Mouse (Mus musculus): ENCODE results near the gene Kif3b. TPM values are rescaled to one million over a fixed set of nuclear protein-coding genes. Genes with fewer than 3 reads are reported as not detected.

The Kif3b gene
- 1 to 10 TPM in 1 of 2 experiments, under 1 TPM in 1; 0.70 to 9.4 TPM for polyA plus RNA-seq (2012; fragmentation: generic; extraction: Trizol)

DNA sequence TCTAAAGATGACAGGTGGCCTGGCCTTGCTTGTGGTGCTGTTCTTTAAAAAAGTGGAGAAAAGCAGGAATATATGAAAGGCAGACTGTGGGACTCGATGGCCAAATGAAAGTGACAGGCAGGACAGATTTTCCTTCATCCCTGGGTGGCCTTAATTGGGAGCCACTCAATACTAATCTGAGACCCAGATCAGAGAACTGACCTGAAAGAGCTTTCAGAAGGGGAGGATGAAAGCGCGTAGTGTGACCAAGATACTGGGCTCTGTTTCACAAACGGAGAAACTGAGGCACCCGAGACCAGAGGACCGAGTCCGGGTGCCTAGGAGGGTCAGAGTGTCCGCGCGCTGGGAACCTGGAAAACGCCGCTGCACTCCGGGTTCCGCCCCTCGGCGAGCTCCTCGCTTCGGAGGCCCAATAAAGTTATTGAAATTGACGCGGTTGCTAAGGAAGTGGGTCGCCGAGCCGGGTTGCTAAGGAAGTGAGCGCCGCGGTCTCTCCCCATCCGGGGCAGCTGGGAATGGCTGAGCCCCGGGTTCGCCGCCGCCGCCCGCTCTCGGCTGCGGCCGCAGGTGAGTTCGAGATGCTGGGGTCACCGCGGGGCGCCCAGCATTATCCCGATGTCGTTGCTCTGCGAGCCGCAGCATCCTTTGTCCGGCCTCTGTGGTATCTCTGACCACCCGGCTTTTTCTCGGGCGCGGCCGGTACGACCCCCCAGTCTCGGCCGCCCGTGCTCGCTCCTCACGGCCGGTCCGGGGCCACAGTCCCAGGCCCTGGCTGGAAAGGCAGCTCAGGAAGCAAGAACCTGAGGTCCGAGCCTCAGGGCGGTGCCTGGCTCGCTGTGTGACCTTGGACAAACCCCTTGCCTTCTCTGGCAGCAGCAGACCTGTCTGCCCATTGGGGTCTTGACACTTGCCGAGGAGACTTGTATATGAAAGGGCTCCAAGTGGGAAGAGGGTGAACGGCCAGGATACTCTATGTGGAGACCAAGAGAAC lies at the start of gene Kif3b:
Gene Kif3b, plus strand, starts transcription at position 476 of the 991 bp plus-strand sequence.

DNA sequence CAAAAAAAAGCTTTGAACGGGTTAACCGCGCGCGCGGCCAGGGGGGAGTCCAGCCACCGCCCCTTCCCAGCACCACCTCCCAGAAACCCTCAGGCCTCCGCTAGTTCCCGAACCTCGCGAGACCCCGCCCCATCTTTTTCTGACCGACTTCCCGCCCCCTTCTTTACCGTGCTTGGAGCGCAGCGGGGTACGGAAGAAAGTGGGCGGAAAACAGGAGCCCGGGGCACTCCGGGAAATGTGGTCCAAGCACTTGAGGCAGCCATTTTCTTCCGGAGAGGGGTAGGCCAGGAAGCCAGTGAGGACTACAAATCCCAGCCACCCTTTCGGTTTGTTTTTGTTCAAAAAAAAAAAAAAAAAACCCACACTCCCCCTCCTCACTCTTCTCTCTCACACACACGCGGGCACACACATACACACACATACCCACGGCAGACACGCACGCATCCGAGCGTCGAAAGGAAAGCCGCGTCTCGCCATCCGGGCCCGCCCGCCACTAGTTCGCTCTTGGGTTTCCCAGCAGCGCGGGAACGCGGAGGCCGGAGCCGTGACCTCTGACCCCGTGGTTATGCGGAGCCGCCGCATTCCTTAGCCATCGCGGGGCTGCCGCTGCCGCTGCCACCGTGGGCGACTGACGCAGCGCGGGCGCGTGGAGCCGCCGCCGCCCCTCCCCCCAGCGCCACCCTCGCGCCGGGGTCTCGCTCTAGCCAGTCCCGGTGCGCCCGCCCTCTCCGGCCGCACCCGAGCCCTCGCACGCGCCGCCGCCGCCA lies 54.4 kb downstream of the Kif3b start, which contains the start of gene Asxl1:
Gene Asxl1, plus strand, starts transcription at position 376 of the 767 bp plus-strand sequence.

Other genes starting within 250 kb of the Kif3b start
- not detected for gene Ccm2l, start 225.5 kb upstream of the Kif3b start, polyA plus RNA-seq (2012; fragmentation: generic; extraction: Trizol)
- gene Hck, start 182.9 kb upstream of the Kif3b start, polyA plus RNA-seq (2012; fragmentation: generic; extraction: Trizol) = under 1 TPM in 1 of 2 experiments, not detected in 1; 0.06 TPM
- 10 to 100 TPM; 22.6 to 83.6 TPM for gene Tm9sf4, start 130.1 kb upstream of the Kif3b start, polyA plus RNA-seq (2012; fragmentation: generic; extraction: Trizol)
- under 1 TPM; 0.02 to 0.12 TPM for gene Tspyl3, start 66.0 kb upstream of the Kif3b start, polyA plus RNA-seq (2012; fragmentation: generic; extraction: Trizol)
- 1 to 10 TPM; 1.2 to 6.0 TPM for gene Plagl2, start 50.0 kb upstream of the Kif3b start, polyA plus RNA-seq (2012; fragmentation: generic; extraction: Trizol)
- 10 to 100 TPM in 1 of 2 experiments, 1 to 10 TPM in 1; 5.3 to 15.4 TPM for gene Pofut1, start 49.9 kb upstream of the Kif3b start, polyA plus RNA-seq (2012; fragmentation: generic; extraction: Trizol)
- 10 to 100 TPM in 1 of 2 experiments, 1 to 10 TPM in 1; 3.2 to 12.8 TPM for gene Asxl1, start 54.4 kb downstream of the Kif3b start, polyA plus RNA-seq (2012; fragmentation: generic; extraction: Trizol)
- not detected for gene 4930404H24Rik, start 201.4 kb downstream of the Kif3b start, polyA plus RNA-seq (2012; fragmentation: generic; extraction: Trizol)
- gene Nol4l, start 238.6 kb downstream of the Kif3b start, polyA plus RNA-seq (2012; fragmentation: generic; extraction: Trizol) = 1 to 10 TPM in 1 of 2 experiments, under 1 TPM in 1; 0.08 to 1.4 TPM